In genomic region chr17:8869287-8869686, GRCm38 (mm10) we compare ENCODE assay signal across 23 mouse cellular contexts.
"Had no signal": no experiment of that assay in that cellular context is flagged by ENCODE, and none has a peak within 500 bp of the region (broad histone marks: within the 10 kb centered on the region; RNA-seq: fewer than 3 reads in every experiment).

No protein-coding gene starts in this region.

- H3K4me1 ChIP-seq: liver, embryonic 15.5 days had no signal

- H3K9ac ChIP-seq: liver, embryonic 13.5 days; liver, embryonic 15.5 days; liver, postnatal 0 days; lung, embryonic 15.5 days; midbrain, embryonic 13.5 days; midbrain, embryonic 15.5 days; neural tube, embryonic 13.5 days; neural tube, embryonic 15.5 days; stomach, embryonic 15.5 days had no signal

- H3K4me3 ChIP-seq: liver, embryonic 13.5 days; liver, embryonic 15.5 days; lung, embryonic 15.5 days; midbrain, embryonic 10.5 days; midbrain, embryonic 13.5 days; midbrain, embryonic 15.5 days; myocyte; neural tube, embryonic 13.5 days; neural tube, embryonic 15.5 days; stomach, embryonic 15.5 days had no signal

- H3K27me3 ChIP-seq: liver, embryonic 13.5 days; liver, embryonic 15.5 days; lung, embryonic 15.5 days; midbrain, embryonic 13.5 days; midbrain, embryonic 15.5 days; neural tube, embryonic 13.5 days; neural tube, embryonic 15.5 days; stomach, embryonic 15.5 days had no signal

- H3K27ac ChIP-seq: liver, embryonic 13.5 days; liver, embryonic 15.5 days; lung, embryonic 15.5 days; macrophage; midbrain, embryonic 13.5 days; midbrain, embryonic 15.5 days; neural tube, embryonic 13.5 days; neural tube, embryonic 15.5 days; stomach, embryonic 15.5 days; stomach, postnatal 0 days had no signal

- H3K36me3 ChIP-seq: liver, embryonic 13.5 days; liver, embryonic 15.5 days; lung, embryonic 15.5 days; midbrain, embryonic 10.5 days; midbrain, embryonic 13.5 days; midbrain, embryonic 15.5 days; neural tube, embryonic 13.5 days; neural tube, embryonic 15.5 days; stomach, embryonic 15.5 days had no signal

- DNase-seq: liver, embryonic 13.5 days; liver, postnatal 0 days; lung, adult 2 months; lung, postnatal 14 days; lung, postnatal 36 days; retina, postnatal 1 day; right cerebral cortex, adult 18-20 months; right cerebral cortex, postnatal 25 days; right cerebral cortex, postnatal 4 days; thymus, adult 18-20 months; thymus, postnatal 25 days had no signal

- ATAC-seq: liver, postnatal 0 days; lung, postnatal 0 days; midbrain, embryonic 13.5 days; midbrain, embryonic 15.5 days had no signal

- H3K9me3 ChIP-seq: liver, embryonic 13.5 days; liver, embryonic 15.5 days; lung, embryonic 15.5 days; midbrain, embryonic 10.5 days; midbrain, embryonic 13.5 days; midbrain, embryonic 15.5 days; neural tube, embryonic 13.5 days; neural tube, embryonic 15.5 days; stomach, embryonic 15.5 days had no signal
